Mouse (Mus musculus): Measurements from ENCODE around the gene Slc17a2. TPM values are rescaled to one million over a fixed set of nuclear protein-coding genes. Genes with fewer than 3 reads are reported as not detected.

Gene Slc17a2
- polyA plus RNA-seq, 2 experiments: 0.01 TPM; not detected in 1

DNA sequence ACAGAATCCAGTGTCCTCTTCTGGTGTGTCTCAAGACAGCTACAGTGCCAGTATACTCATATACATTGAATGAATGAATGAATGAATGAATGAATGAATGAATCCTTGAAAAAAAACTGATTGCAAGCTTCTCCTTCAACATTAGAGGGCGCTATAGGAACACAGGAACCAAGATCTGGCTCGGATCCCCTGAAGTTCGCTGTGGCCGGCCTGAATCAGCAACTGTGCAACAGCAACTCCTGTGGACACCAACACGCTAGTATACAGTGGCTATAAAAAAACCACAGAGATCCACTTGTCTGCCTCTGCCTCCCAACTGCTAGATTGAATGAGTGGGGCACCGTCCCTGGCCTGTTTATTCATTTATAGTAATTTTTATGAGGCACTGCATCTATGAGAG, 26.3 kb downstream of the Slc17a2 start:
- 10% methylated on average over 6 of the region's 6 CpGs for WGBS
- H3K9ac ChIP-seq (ENCODE audit: low read depth, low read length, severe bottlenecking): no peak overlapping the region
- H3K27ac ChIP-seq (replicated peaks; ENCODE audit: low read depth, low read length): no peak overlapping the region
- TF ChIP-seq POLR2A (IDR thresholded peaks at IDR 0.05; ENCODE audit: borderline replicate concordance, extremely low read depth, insufficient read depth, insufficient read length): no peak
- no peaks in the 10 kb centered on the region for H3K9me3 ChIP-seq (ENCODE audit: control insufficient read depth, low read length)
- no peaks in the 10 kb centered on the region for H3K36me3 ChIP-seq (ENCODE audit: control insufficient read depth, insufficient read depth, low read length)
- no peaks in the 10 kb centered on the region for H3K27me3 ChIP-seq (ENCODE audit: control insufficient read depth, insufficient read depth, low read length)
- H3K4me3 ChIP-seq (replicated peaks; ENCODE audit: low read length): no peak overlapping the region
- no peak overlapping the region for H3K4me2 ChIP-seq (replicated peaks; ENCODE audit: low read depth, low read length, severe bottlenecking)
- no peaks in the 10 kb centered on the region for H3K4me1 ChIP-seq (ENCODE audit: control insufficient read depth, insufficient read depth, low read length)
- ATAC-seq (ENCODE audit: low FRiP score, low read depth): no peak; the same call in 1 of the 2 replicates
- DNase-seq (ENCODE audit: low spot score): peak; percentile 63

DNA sequence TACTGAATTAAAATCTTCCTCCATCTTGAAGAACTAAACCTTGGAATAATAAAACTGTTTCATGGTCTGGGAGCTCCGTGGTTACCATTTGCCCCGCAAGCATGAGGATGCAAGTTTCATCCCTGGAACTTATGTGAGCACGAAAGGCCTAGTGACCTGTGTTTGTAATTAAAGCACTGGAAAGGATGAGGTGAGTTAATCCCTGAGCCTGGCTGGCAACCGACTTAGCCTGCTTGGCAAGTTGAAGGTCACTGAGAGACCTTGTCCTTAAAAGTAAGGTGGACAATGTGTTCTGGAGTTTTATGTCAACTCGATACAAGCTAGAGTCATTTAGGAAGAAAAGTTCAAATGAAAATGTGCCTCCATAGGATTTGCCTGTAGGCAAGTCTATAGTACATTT, 28.0 kb downstream of the Slc17a2 start:
- 70% methylated on average over 5 of the region's 5 CpGs for WGBS
- Histone ChIP-seq H3K27ac (replicated peaks; ENCODE audit: low read depth, low read length) (no peak overlapping the region), H3K4me2 (replicated peaks; ENCODE audit: low read depth, low read length, severe bottlenecking) (no peak overlapping the region), H3K4me3 (replicated peaks; ENCODE audit: low read length) (no peak overlapping the region), H3K9me3 (ENCODE audit: control insufficient read depth, low read length) (no peaks in the 10 kb centered on the region), H3K27me3 (ENCODE audit: control insufficient read depth, insufficient read depth, low read length) (no peaks in the 10 kb centered on the region), H3K4me1 (ENCODE audit: control insufficient read depth, insufficient read depth, low read length) (no peaks in the 10 kb centered on the region), H3K36me3 (ENCODE audit: control insufficient read depth, insufficient read depth, low read length) (no peaks in the 10 kb centered on the region), H3K9ac (ENCODE audit: low read depth, low read length, severe bottlenecking) (no peak overlapping the region)
- no peak for DNase-seq (ENCODE audit: low spot score)
- TF ChIP-seq POLR2A (IDR thresholded peaks at IDR 0.05; ENCODE audit: borderline replicate concordance, extremely low read depth, insufficient read depth, insufficient read length): no peak
- ATAC-seq (ENCODE audit: low FRiP score, low read depth): no peak

DNA sequence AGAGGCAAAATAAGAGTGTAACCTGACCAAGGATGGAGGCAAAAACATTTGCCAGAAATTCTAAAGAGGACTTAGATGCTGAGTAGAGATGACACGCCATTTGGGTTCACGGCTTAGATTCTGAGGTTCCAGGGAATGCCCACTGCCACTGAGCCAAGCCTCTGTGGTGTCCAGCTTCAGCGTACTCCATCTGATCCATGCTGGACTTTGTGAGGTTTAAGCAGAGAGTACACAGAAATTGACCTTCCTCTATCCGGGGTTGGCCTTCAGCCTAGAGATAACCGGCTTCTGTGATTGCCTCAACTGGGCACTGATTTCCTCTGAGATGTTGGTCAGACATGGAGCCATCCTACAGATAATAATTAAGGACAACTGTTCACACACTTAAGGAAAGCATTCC, 29.8 kb downstream of the Slc17a2 start:
- Histone ChIP-seq H3K4me1 (ENCODE audit: control insufficient read depth, insufficient read depth, low read length) (no peaks in the 10 kb centered on the region), H3K4me3 (replicated peaks; ENCODE audit: low read length) (no peak overlapping the region), H3K4me2 (replicated peaks; ENCODE audit: low read depth, low read length, severe bottlenecking) (no peak overlapping the region), H3K9ac (ENCODE audit: low read depth, low read length, severe bottlenecking) (no peak overlapping the region), H3K27me3 (ENCODE audit: control insufficient read depth, insufficient read depth, low read length) (no peaks in the 10 kb centered on the region), H3K36me3 (ENCODE audit: control insufficient read depth, insufficient read depth, low read length) (no peaks in the 10 kb centered on the region), H3K9me3 (ENCODE audit: control insufficient read depth, low read length) (no peaks in the 10 kb centered on the region), H3K27ac (replicated peaks; ENCODE audit: low read depth, low read length) (no peak overlapping the region)
- 92% methylated on average over 5 of the region's 5 CpGs for whole genome bisulfite sequencing
- no peak for TF ChIP-seq POLR2A (IDR thresholded peaks at IDR 0.05; ENCODE audit: borderline replicate concordance, extremely low read depth, insufficient read depth, insufficient read length)
- DNase-seq (ENCODE audit: low spot score): no peak
- no peak for ATAC-seq (ENCODE audit: low FRiP score, low read depth)

DNA sequence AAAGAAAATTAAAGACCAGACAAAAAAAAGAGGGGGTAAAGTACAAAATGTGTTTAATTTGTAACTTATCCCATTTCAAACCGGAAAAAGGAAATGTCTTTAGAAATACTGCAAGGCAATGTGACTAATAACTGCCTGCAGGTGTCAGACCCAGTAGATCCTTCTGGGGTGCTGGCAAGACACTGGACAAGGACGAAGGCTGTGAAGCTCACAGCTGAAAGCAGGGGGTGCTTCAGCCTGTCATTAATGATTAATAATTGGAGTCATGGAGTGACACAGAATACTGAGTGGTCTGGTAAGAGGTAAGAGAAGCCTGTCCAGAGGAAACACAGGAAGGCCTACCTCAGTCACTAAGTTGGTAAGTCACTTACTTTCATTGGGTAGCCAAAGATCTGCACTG, 32.5 kb downstream of the Slc17a2 start, which contains the start of gene Slc17a3:
Slc17a3 (plus strand) TSS at position 127 of the 400 bp plus-strand sequence.
- ATAC-seq (ENCODE audit: low FRiP score, low read depth): no peak
- no peak within 1 kb of the TSS for H3K4me3 ChIP-seq (replicated peaks; ENCODE audit: low read length)
- H3K27ac ChIP-seq (replicated peaks; ENCODE audit: low read depth, low read length): no peak within 1 kb of the TSS
- no peaks in the 10 kb centered on the region for H3K9me3 ChIP-seq (ENCODE audit: control insufficient read depth, low read length)
- no peak for DNase-seq (ENCODE audit: low spot score)
- H3K36me3 ChIP-seq (ENCODE audit: control insufficient read depth, insufficient read depth, low read length): no peaks in the 10 kb centered on the region
- WGBS: 74% methylated on average over 2 of the region's 2 CpGs
- no peaks in the 10 kb centered on the region for H3K27me3 ChIP-seq (ENCODE audit: control insufficient read depth, insufficient read depth, low read length)
- no peak for TF ChIP-seq POLR2A (IDR thresholded peaks at IDR 0.05; ENCODE audit: borderline replicate concordance, extremely low read depth, insufficient read depth, insufficient read length)
- 0 out of 2 replicates have a peak, but pooled peaks cover 3% of the 10 kb centered on the region for H3K4me1 ChIP-seq (ENCODE audit: control insufficient read depth, insufficient read depth, low read length)
- H3K9ac ChIP-seq (ENCODE audit: low read depth, low read length, severe bottlenecking): no peak within 1 kb of the TSS
- no peak within 1 kb of the TSS for H3K4me2 ChIP-seq (replicated peaks; ENCODE audit: low read depth, low read length, severe bottlenecking)

DNA sequence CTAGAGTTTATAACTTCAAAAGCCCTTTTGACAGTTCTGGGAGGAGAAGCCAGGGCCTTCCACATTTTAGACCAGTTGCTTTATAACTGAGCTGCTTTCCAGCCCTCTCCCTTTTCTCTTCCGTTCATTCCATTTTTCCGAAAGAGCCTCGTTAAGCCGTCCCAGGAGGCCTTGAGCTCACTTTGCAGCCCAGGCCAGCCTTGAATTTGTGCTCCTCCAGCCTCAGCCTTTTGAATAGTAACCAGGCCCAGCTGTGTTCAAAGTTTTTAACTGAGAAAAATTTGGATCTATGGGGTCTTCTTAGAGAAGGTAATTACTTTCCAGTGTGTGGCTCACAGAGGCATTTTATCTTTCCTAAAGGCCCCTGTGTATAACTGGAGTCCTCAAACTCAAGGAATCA, 39.1 kb downstream of the Slc17a2 start:
- H3K4me2 ChIP-seq (replicated peaks; ENCODE audit: low read depth, low read length, severe bottlenecking): no peak overlapping the region
- no peaks in the 10 kb centered on the region for H3K9me3 ChIP-seq (ENCODE audit: control insufficient read depth, low read length)
- 14% methylated on average over 4 of the region's 4 CpGs for WGBS
- H3K4me3 ChIP-seq (replicated peaks; ENCODE audit: low read length): no peak overlapping the region
- peak; percentile 73 for DNase-seq (ENCODE audit: low spot score)
- H3K36me3 ChIP-seq (ENCODE audit: control insufficient read depth, insufficient read depth, low read length): no peaks in the 10 kb centered on the region
- peaks cover 11% of the 10 kb centered on the region for H3K4me1 ChIP-seq (ENCODE audit: control insufficient read depth, insufficient read depth, low read length)
- H3K9ac ChIP-seq (ENCODE audit: low read depth, low read length, severe bottlenecking): no peak overlapping the region
- ATAC-seq (ENCODE audit: low FRiP score, low read depth): peak; percentile 76
- peak overlapping the region; percentile 62; the same call in 1 of the 2 replicates for H3K27ac ChIP-seq (replicated peaks; ENCODE audit: low read depth, low read length)
- H3K27me3 ChIP-seq (ENCODE audit: control insufficient read depth, insufficient read depth, low read length): no peaks in the 10 kb centered on the region
- no peak for TF ChIP-seq POLR2A (IDR thresholded peaks at IDR 0.05; ENCODE audit: borderline replicate concordance, extremely low read depth, insufficient read depth, insufficient read length)

DNA sequence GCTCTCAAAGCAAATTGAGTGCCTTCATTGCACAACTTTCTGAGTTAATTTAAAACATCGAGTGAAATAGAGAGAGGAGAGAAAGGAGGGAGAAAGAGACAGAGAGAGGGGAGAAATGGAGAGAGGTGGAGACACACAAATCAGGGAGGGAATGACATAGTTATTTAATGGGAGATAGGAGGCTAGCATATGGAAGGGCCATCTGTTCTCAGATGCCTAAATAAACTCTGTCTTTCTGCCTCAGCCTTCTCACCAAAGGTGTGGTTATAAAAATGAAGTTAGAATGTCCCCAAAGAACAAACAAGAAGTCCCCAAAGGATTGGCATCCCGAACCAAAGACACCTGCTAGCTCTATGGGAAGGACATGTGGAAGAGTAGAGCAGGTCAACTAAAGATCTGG, 42.5 kb downstream of the Slc17a2 start:
- WGBS: 74% methylated on average over 2 of the region's 2 CpGs
- ATAC-seq (ENCODE audit: low FRiP score, low read depth) (no peak), DNase-seq (ENCODE audit: low spot score) (no peak)
- H3K9me3 ChIP-seq (ENCODE audit: control insufficient read depth, low read length): no peaks in the 10 kb centered on the region
- H3K4me2 ChIP-seq (replicated peaks; ENCODE audit: low read depth, low read length, severe bottlenecking): no peak overlapping the region
- H3K27ac ChIP-seq (replicated peaks; ENCODE audit: low read depth, low read length): no peak overlapping the region
- H3K4me3 ChIP-seq (replicated peaks; ENCODE audit: low read length): no peak overlapping the region
- H3K4me1 ChIP-seq (ENCODE audit: control insufficient read depth, insufficient read depth, low read length): peaks cover 8% of the 10 kb centered on the region
- H3K27me3 ChIP-seq (ENCODE audit: control insufficient read depth, insufficient read depth, low read length): no peaks in the 10 kb centered on the region
- H3K36me3 ChIP-seq (ENCODE audit: control insufficient read depth, insufficient read depth, low read length): no peaks in the 10 kb centered on the region
- no peak for TF ChIP-seq POLR2A (IDR thresholded peaks at IDR 0.05; ENCODE audit: borderline replicate concordance, extremely low read depth, insufficient read depth, insufficient read length)
- H3K9ac ChIP-seq (ENCODE audit: low read depth, low read length, severe bottlenecking): no peak overlapping the region
